Mouse (Mus musculus) limb, embryonic 14.5 days (tissue): ENCODE measurements around the gene Rps11. TPM values are rescaled to one million over a fixed set of nuclear protein-coding genes. Genes with fewer than 3 reads are reported as not detected.

Experiments used
- ATAC-seq: fragments of 200-750 bp; cut with Nextera tagmentation; 2 replicates; pipeline ENCODE4 v1.8.0; 2017; ENCODE audit warnings: low read depth, moderate number of reproducible peaks, moderate TSS enrichment; ENCODE audit not compliant: low FRiP score
- DNase-seq: peaks from one replicate; pipeline ENCODE4 v3.0.0-alpha.2; 2015; ENCODE audit warnings: low spot score
- H3K27ac ChIP-seq: fragments of 300-500 bp; sonication (generic); replicated peaks from 2 replicates; pipeline ENCODE4 v1.5.1; 2014; ENCODE audit warnings: low read depth, mild to moderate bottlenecking, low read length, moderate library complexity, mixed read lengths
- H3K27me3 ChIP-seq: fragments of 300-500 bp; sonication (generic); 2 replicates; pipeline ENCODE4 v1.6.1; 2014; ENCODE audit warnings: low read length, mixed read lengths; ENCODE audit not compliant: control insufficient read depth, insufficient read depth
- H3K36me3 ChIP-seq: fragments of 300-500 bp; sonication (generic); 2 replicates; pipeline ENCODE4 v1.6.1; 2014; ENCODE audit warnings: mild to moderate bottlenecking, low read length, moderate library complexity, mixed read lengths; ENCODE audit not compliant: control insufficient read depth, insufficient read depth
- H3K4me1 ChIP-seq: fragments of 300-500 bp; sonication (generic); 2 replicates; pipeline ENCODE4 v1.6.1; 2014; ENCODE audit warnings: antibody characterized with exemption, low read length, mixed read lengths; ENCODE audit not compliant: control insufficient read depth, insufficient read depth
- H3K4me2 ChIP-seq: fragments of 300-500 bp; sonication (generic); replicated peaks from 2 replicates; pipeline ENCODE4 v1.6.1; 2014; ENCODE audit warnings: low read depth, mild to moderate bottlenecking, low read length, moderate library complexity; ENCODE audit not compliant: severe bottlenecking
- H3K4me3 ChIP-seq: fragments of 300-500 bp; sonication (generic); replicated peaks from 2 replicates; pipeline ENCODE4 v1.5.1; 2014; ENCODE audit warnings: low read length
- H3K9ac ChIP-seq: fragments of 300-500 bp; sonication (generic); 2 replicates; pipeline ENCODE4 v1.6.1; 2014; ENCODE audit warnings: mild to moderate bottlenecking, low read depth, low read length, moderate library complexity; ENCODE audit not compliant: severe bottlenecking
- H3K9me3 ChIP-seq: fragments of 300-500 bp; sonication (generic); 2 replicates; pipeline ENCODE4 v1.6.1; 2016; ENCODE audit warnings: low read length; ENCODE audit not compliant: control insufficient read depth
- POLR2A ChIP-seq: fragments of 200-500 bp; IDR thresholded peaks from 2 replicates; pipeline ENCODE4 v1.8.0; 2012; ENCODE audit warnings: inconsistent platforms, mild to moderate bottlenecking, moderate library complexity, borderline replicate concordance; ENCODE audit not compliant: insufficient read depth, insufficient read length; ENCODE audit errors: extremely low read depth
- WGBS: fragments of 180-500 bp; shearing (Covaris S2); extraction: QIAGEN DNeasy Blood & Tissue Kit; methylation state at CpG from one replicate; pipeline ENCODE4 v1.1.7; 2014; 5-methylcytosine and 5-hydroxymethylcytosine counted together
- polyA plus RNA-seq, 2 experiments: library from polyadenylated mRNA; depleted of rRNA in 1 of 2; stranded (reverse) in 1 of 2; unstranded in 1 of 2; fragments of >200 nt; fragmentation: Nextera tagmentation in 1 of 2; extraction: Ambion mirVana in 1 of 2; gene quantifications; 2 replicates each; pipeline versions ENCODE4 v1.2.1 to v1.2.3; 2012 to 2014

Gene Rps11
- polyA plus RNA-seq, 2 experiments: 814 to 1,719 TPM

DNA sequence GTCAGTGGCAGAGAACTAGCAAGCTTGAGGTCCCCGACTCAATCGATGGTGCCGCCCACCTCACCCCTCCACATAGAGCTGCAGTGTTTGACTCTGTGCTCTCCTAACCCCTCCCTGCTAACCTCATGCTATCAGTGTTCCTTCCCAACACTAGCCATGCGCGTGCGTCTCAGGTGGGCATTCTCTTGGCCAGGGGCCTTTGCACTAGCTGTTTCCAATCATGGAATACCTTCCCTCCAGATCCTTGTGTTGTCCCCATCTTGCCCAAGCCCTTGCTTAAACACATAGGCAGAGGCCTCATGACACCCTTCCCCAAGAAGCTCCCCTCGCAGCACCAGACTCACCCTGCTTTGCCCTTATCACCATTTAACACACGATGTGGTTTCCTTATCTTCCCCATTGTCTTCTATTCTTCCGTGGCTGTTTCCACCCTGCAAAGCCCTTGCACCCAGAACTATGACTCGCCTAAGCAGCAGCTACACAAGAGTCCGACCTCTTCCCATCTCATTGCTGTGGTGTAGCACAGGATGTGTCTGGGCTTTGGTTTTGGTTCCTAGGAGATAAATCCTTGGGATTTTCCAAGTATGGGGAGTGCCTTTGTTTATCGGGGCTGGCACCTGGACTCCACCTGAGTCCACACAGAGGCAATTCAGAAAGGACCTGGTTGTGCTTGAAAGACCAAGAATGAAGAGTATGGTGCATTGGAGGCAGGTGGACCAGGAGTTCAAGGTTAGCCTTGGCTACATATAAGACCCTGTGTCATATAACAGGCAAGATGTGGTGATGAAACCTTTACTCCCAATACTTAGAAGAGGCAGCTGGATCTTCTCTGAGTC is 13.2 kb upstream of the Rps11 start:
- ATAC-seq (no peak), DNase-seq (no peak)
- 0 out of 2 replicates have a peak, but pooled peaks cover 4% of the 10 kb centered on the region for H3K27me3 ChIP-seq
- no peak for TF ChIP-seq POLR2A
- H3K4me1 ChIP-seq: no peaks in the 10 kb centered on the region
- no peak overlapping the region for H3K9ac ChIP-seq
- peaks cover 7% of the 10 kb centered on the region for H3K36me3 ChIP-seq
- no peak overlapping the region for H3K4me2 ChIP-seq
- WGBS: 85% methylated on average over 12 of the region's 12 CpGs
- H3K27ac ChIP-seq: no peak overlapping the region
- H3K9me3 ChIP-seq: no peaks in the 10 kb centered on the region
- H3K4me3 ChIP-seq: no peak overlapping the region

GRCm38 (mm10) chr7:45135993-45136567 is 11.8 kb upstream of the Rps11 start, which contains the start of the genes Gm45713 and Flt3l:
Gm45713 (minus strand) TSS chr7:45136231.
Flt3l (minus strand) TSS chr7:45136432.
- Histone ChIP-seq H3K9ac (peak within 1 kb of the TSS; percentile 55), H3K27me3 (0 out of 2 replicates have a peak, but pooled peaks cover 4% of the 10 kb centered on the region), H3K36me3 (no peaks in the 10 kb centered on the region), H3K27ac (no peak within 1 kb of the TSS), H3K9me3 (no peaks in the 10 kb centered on the region), H3K4me1 (no peaks in the 10 kb centered on the region), H3K4me3 (peak within 1 kb of the TSS; percentile 45), H3K4me2 (peak within 1 kb of the TSS; percentile 81)
- 0 out of 2 replicates have a peak, but pooled peaks have one; percentile 17 for TF ChIP-seq POLR2A
- 1% methylated on average over 29 of the region's 29 CpGs for WGBS
- DNase-seq: peak; percentile 85
- ATAC-seq: peak; percentile 85

GRCm38 (mm10) chr7:45135370-45135769 is 11.1 kb upstream of the Rps11 start:
- no peaks in the 10 kb centered on the region for H3K36me3 ChIP-seq
- H3K27me3 ChIP-seq: 0 out of 2 replicates have a peak, but pooled peaks cover 4% of the 10 kb centered on the region
- no peak overlapping the region for H3K27ac ChIP-seq
- DNase-seq: no peak
- no peaks in the 10 kb centered on the region for H3K9me3 ChIP-seq
- peak overlapping the region; percentile 81; the same call in 1 of the 2 replicates for H3K4me2 ChIP-seq
- H3K9ac ChIP-seq: peak overlapping the region; percentile 55; the same call in 1 of the 2 replicates
- no peaks in the 10 kb centered on the region for H3K4me1 ChIP-seq
- no peak for ATAC-seq
- TF ChIP-seq POLR2A: no peak
- 60% methylated on average over 3 of the region's 3 CpGs for WGBS
- H3K4me3 ChIP-seq: peak overlapping the region; percentile 45; the same call in 1 of the 2 replicates

DNA sequence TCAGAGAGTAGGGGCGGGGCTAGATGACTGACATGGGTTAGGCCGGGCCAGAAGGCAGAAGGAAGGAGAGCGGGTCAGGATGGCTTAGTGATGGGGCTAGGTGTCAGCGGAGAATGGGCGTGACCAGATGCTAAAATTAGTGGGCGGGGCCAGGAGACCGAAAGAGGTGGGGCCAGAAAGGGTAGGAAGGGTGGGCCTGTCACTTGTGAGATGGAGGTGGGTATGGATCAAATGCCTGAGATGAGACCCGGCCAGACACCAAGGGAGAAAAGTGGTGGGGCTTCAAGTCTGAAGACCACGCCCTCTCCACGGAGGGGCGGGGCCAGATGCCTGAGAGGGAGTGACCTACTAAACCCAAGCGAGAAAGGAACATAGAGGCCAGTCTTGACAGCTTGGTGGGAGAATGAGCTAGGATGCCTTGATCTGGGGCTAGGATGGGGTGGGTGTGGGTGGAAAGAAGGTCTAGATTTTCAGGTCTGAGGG is 10.3 kb upstream of the Rps11 start:
- H3K27ac ChIP-seq: no peak overlapping the region
- ATAC-seq (no peak), DNase-seq (peak; percentile 29)
- no peak overlapping the region for H3K9ac ChIP-seq
- H3K9me3 ChIP-seq: no peaks in the 10 kb centered on the region
- H3K36me3 ChIP-seq: no peaks in the 10 kb centered on the region
- no peak for TF ChIP-seq POLR2A
- H3K27me3 ChIP-seq: 0 out of 2 replicates have a peak, but pooled peaks cover 4% of the 10 kb centered on the region
- H3K4me3 ChIP-seq: no peak overlapping the region
- H3K4me1 ChIP-seq: peaks cover 2% of the 10 kb centered on the region; the same call in 1 of the 2 replicates
- WGBS: 10% methylated on average over 12 of the region's 12 CpGs
- H3K4me2 ChIP-seq: no peak overlapping the region
